Mouse (Mus musculus) hindlimb bud, embryonic 11.5 days (tissue): ENCODE data around the gene Srebf2.

Source experiments
- DNase-seq: peaks from one replicate; pipeline ENCODE4 v3.0.0-alpha.2; 2012; ENCODE audit warnings: low read depth, low spot score; ENCODE audit errors: extremely low spot score

The Srebf2 gene

DNA sequence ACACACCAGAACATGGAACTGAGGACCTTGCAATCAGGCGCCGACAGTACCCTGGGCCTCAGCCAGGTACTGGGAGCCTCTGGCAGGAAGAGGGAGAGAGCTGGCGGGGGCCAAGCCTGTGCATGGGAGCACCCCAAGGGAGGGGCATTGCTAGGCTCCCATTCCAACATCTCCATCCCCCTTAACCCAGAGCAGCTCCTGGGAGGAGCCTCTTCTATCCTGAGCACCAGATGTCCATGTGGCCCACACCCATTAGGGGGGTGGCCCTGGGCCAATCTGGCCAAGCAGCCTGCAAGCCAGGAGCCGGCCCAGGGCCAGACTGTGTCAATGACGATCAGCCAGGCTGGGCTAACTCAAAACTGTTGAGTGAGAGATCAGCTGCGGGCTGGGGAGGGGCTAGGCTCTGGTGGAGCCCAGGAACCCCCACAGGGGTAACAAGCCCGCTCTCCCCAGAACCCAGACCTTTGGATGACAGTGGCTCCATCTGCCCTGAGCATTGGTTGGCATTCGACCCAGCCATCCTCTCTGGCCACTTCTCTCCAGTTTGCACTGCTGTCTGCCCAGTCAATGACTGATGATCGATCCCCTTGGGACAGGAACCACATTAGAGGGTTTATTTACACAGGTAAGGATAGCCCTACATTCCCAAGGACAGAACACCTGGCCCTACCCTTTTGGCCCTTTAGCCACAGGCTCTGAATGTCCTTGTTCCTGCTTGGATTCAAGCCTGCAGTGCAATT is 59.6 kb downstream of the Srebf2 start:
- DNase-seq: no peak

DNA sequence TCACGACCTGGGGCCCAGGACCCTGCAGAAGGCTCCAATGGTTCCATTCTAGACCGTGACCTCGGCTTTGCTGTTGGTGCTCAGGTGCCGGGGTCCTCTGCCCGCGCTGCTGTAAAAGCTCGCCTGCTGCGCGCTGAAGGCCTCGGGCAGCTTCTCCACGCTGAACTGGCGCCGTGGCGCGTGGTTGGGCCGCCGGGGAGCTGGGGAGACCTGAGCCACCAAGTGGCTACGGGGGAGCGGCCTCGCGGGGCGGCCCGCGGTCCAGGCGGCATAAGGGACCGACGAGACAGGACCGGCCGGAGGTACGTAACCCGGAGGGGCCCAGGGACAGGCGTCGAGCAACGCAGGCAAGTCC is 60.1 kb downstream of the Srebf2 start:
- DNase-seq: no peak

DNA sequence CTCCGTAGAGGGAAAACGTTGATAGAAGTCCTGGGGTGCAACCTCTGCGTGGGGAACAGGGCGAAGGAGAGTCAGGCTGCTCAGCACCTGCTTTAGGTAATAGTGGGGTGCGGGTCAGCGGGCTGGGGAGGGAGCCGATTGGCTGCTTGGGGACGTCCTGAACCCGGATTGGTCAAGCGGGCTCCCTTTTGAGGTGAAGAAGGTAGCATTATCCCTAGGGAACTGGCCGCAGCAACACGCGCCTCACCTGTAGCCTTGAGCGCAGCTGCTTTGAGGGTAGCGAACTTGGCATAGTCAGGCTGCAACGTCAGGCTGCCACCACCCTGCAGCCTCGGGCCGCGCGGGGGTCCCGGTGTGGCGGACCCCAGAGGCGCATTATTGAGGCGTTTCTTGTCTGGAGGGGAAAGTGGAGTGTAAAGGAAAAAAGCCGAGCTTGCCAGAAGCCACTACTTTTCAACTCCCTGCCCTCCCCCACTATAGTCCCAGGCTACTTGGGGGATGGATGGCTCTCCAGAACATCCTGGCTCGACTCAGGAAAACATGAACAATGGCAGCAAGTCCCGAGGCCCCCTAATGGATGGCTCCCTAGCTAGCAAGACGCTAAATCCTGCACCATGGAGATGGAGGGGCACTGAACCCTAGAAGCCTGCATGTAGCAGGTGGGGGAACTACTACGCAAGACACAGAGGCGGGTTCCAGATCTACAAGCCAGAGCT is 60.7 kb downstream of the Srebf2 start:
- DNase-seq: no peak

GRCm38 (mm10) chr15:82208307-82208706 is 61.3 kb downstream of the Srebf2 start:
- DNase-seq: no peak

- DNase-seq: no peak
Measured at GRCm38 (mm10) chr15:82209295-82210050, 62.5 kb downstream of the Srebf2 start.

- no peak for DNase-seq
Measured at GRCm38 (mm10) chr15:82210801-82211200, 63.8 kb downstream of the Srebf2 start.

DNA sequence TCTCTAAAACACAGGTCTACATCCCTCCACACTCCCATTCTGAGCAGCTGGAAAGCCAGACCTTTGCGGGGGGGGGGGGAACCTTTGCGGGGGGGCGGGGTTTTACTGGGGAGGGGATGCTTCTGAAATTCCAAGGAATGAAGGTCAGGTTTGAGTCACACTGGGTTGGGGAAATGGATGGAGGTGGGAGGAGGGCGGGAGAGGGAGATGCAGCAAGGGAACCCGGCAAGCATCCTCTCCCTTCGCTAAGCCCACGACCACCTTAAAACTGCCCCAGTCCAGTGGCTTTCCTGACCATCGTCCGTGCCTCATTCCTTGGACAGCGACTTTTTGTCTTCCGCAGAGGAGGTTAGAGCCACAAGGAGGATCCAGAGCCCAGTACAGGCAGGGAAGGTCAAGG is 64.3 kb downstream of the Srebf2 start:
- DNase-seq: no peak

DNA sequence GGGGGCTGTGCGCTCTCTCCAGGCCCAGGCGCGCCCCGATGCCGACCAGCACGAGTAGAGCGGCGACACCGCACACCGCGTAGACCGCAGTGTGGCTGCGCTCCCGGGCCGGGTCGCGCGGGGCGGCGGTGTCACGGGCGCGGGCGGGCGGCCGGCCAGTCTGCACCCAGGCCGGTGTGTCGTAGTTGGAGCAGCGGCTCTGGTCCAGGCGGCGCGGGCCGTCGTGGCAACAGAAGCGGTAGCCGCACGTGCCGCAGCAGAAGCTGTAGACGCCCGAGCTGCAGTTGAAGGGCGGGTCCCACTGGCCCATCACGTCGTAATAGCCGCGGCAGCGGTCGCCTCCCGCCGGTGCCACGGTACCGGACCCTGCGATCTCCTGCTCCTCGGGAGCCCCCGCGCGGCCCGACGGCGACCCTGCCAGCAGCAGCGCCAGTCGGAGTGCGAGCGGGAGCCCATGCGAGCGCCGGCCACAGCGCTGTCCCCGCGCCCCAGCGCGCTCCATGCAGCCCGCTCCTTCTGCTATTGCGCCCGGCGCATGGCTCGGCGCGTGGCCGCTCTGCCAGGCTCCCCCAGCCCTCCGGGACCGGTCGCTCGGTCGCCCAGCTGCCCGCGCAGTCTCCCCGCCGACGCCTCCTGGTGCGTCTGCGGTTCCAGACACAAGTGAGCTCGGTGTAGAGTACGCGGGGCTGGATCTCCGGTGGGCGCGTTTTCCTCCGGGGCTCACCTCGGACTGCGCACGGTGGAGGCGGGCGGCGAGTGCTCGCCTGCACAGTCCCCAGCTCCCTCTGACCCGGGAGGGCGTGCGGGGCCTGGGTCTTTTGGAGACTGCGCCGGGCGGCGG is 65.2 kb downstream of the Srebf2 start:
- DNase-seq: no peak

DNA sequence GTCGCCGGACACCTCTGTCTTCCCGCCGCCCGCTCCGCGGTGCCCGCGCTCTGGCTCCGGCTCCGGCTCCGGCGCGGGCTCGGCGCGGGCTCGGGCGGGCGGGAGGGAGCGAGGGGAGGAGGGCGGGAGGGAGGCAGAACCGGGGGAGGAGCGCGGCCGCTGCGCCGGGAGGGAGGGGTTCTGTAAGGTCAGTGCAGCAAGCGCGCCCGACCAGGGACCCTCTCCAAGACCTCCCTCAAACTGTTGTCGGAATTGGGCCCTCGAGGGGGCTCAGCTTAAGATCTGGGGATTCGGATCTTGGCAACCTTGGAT is 65.7 kb downstream of the Srebf2 start, which contains the start of gene Shisa8:
Gene Shisa8 (minus strand): TSS at position 64 of the 312 bp plus-strand sequence.
- no peak for DNase-seq

- no peak for DNase-seq
Measured at GRCm38 (mm10) chr15:82213222-82213621, 66.2 kb downstream of the Srebf2 start.

- no peak for DNase-seq
Measured at GRCm38 (mm10) chr15:82215332-82216046, 68.5 kb downstream of the Srebf2 start.

GRCm38 (mm10) chr15:82216142-82216827 is 69.3 kb downstream of the Srebf2 start:
- no peak for DNase-seq

DNA sequence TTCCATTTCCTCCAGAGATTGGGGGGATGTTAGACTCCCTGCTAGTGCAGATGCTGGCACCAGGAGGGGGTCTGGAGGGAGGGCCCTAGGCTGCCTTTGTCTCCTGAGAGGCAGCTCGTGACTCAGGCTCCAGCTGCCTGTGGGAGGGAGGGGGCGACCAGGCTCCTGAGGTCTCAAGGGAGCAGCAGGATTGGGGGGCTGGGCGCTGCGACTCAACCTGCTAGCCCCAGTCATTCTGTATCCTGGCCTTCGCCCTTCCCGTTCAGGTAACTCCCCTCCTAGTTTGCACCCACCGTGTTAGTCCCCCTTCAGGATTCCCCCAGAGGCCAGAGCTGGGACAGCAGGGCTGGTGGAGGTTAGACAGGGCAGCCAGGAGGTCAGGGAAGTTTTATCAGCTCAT is 70.1 kb downstream of the Srebf2 start:
- DNase-seq: no peak

DNA sequence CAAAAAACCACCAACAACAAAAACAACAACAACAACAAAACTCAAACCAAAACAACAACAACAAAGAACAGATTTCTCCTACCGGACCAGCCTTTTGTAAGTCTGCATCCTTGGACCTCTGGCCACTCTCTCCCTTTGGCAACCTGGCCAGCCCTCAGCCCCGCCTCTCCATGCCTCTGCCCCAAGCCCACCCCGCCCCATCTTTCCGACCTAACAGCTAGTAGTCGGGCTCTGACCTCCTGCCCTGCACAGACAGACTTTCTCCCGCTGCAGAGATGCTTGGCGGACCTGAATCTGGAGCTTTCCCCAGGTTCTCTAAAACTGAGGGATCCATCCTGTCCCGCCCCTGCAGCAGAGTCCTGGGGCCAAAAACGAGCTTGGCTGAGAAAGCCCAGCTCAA is 71.0 kb downstream of the Srebf2 start:
- no peak for DNase-seq

DNA sequence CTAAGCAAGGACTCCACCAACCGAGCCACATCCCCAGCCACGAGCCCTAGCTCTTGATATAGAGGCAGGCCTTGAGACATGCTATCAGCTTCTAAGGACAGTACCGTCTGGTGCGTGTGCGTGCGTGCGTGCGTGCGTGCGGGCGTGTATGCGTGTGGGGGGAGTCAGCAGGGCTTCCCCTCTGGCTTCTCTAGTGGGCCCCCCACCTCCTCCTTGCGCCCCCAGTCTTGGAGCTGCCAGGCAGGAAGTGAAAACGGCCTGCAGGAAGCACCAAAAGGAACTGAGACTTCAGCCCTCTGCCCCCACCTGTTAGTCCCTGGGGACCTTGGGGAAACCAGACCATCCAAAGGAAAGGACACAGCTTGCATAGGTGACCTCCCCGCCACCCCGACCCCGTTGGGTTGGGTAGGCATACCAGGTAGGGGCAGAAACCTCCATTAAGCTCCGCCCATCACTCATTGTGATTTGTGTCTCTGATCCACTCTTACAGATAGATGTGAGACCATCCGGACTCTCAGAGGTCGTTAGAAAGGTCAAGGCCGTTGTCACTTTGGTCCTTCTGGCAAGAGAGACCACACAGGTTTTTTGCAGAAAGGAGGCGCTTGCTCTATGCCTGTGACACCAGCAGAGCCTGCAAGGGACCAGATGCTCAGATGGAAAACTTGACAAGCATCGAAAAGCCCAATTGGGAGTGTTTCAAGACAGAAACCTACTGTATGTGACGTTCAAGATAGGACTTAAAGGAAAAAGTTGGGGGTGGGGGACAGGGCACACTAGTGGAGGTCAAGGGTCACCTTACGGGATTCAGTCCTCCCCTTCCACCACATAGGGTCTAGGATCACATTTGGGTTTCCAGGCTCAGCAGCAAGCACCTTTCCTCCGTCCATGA is 72.0 kb downstream of the Srebf2 start:
- no peak for DNase-seq

DNA sequence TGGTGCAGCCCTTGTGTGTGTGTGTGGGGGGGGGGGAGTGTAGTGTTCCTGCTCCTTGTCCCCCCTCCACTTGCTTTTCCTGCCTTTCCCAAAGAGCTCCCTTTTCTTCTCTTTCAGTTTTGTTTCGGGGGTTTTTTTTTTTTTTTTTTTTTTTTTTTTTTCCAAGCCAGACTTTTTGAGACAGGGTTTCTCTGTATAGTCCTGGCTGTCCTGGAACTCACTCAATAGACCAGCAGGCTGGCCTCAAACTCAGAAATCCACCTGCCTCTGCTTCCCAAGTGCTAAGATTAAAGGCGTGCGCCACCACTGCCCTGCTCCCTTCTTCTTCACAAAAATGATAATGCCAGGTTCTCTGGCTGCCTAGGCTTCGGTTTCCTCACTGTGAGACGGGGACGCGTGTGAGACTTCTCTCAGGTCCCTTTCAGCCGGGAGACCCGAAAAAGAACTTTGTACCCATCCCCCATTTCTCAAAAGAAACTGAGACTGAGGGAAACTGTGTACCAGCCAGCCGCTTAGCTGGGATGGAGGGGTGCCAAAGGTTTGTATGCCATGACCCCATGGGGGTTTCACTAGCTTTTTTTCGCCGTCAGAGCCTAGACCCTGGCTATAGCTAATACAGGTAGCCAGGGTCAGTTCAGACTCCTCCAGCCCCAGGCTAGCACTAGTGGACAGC is 73.2 kb downstream of the Srebf2 start:
- no peak for DNase-seq

GRCm38 (mm10) chr15:82221104-82221860 is 74.3 kb downstream of the Srebf2 start:
- DNase-seq: no peak

- no peak for DNase-seq
Measured at GRCm38 (mm10) chr15:82223251-82223650, 76.3 kb downstream of the Srebf2 start.
